8 mouse cellular contexts compared by ENCODE assay signal in the genomic region with DNA sequence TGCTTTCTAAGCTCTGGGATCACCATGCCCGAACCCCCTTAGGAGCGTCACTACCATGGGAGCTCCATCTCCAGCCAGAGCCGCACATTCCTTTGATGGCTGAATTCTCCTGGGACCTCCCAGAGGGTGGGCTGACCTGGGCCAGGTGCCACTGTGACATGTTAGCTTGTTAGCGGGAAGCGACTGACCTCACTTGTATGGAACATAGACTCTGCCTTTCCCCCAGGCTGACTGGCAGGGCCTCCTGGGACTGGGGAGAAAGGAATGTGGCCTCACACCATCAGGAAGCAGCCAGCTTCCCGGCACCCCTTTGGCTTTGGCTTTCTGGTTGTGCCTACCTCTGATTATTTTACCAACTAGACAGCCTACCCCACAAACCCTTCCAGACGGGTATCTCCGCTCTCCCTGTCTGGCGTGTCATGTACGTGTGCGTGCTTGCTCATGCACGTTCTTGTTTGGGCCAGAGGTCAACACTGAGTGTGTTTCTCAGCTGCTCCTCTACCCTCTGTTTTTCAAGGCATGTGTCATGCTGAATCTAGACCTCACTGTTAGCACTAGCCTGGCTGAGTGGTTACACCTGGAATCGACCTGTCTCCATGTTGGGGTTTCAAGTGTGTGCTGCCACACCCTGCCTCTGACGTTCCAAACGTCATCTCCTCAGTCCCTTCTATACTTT.
A peak's percentile ranks its signal among the peaks of the same experiment; 100 is the strongest.
DNase-seq lines count a peak whose midpoint lies in the region; ATAC-seq and TF ChIP-seq lines count a peak whose summit lies in the region.

No protein-coding gene starts in this region.

- H3K4me3 ChIP-seq in heart, embryonic 15.5 days = no peak overlapping the region
- H3K4me3 ChIP-seq in stomach, postnatal 0 days (ENCODE audit: low read depth, low read length) = no peak overlapping the region

- peaks cover 80% of the 10 kb centered on the region for H3K4me1 ChIP-seq in heart, embryonic 15.5 days (replicated peaks)
- peaks cover 21% of the 10 kb centered on the region for H3K4me1 ChIP-seq in stomach, postnatal 0 days (replicated peaks; ENCODE audit: control insufficient read depth, insufficient read depth)

- peak overlapping the region; percentile 91 for H3K27ac ChIP-seq in heart, embryonic 15.5 days
- peak overlapping the region; percentile 88 for H3K27ac ChIP-seq in stomach, postnatal 0 days (replicated peaks)

- no peak for TF ChIP-seq EP300 in stomach, postnatal 0 days (optimal IDR thresholded peaks at IDR 0.05)

- 0 out of 2 replicates have a peak, but pooled peaks cover 4% of the 10 kb centered on the region for H3K36me3 ChIP-seq in heart, embryonic 15.5 days
- peaks cover 4% of the 10 kb centered on the region; the same call in 1 of the 2 replicates for H3K36me3 ChIP-seq in stomach, postnatal 0 days (ENCODE audit: control insufficient read depth, insufficient read depth, low read length)

- H3K9me3 ChIP-seq in heart, embryonic 15.5 days (replicated peaks) = no peaks in the 10 kb centered on the region
- no peaks in the 10 kb centered on the region for H3K9me3 ChIP-seq in stomach, postnatal 0 days (ENCODE audit: control insufficient read depth, low read length)

- peak; percentile 28 for DNase-seq in lung, postnatal 10 days
- no peak for DNase-seq in lung, postnatal 25 days (ENCODE audit: low spot score)
- peak; percentile 43 to 44 for DNase-seq in kidney, postnatal 36 days
- peak; percentile 50 for DNase-seq in stomach, postnatal 0 days (ENCODE audit: low spot score)
- no peak for DNase-seq in layer of hippocampus, postnatal 10 days (ENCODE audit: low spot score in 2 of 2)
- DNase-seq in testis, postnatal 10 days (ENCODE audit: low spot score) = no peak
- no peak for DNase-seq in ovary, postnatal 14 days (ENCODE audit: low spot score)

- H3K4me2 ChIP-seq in heart, embryonic 15.5 days = no peak overlapping the region
- H3K4me2 ChIP-seq in stomach, postnatal 0 days (replicated peaks; ENCODE audit: low read depth) = no peak overlapping the region

- 0 out of 2 replicates have a peak overlapping the region, but pooled peaks have one; percentile 5 for H3K9ac ChIP-seq in heart, embryonic 15.5 days
- no peak overlapping the region for H3K9ac ChIP-seq in stomach, postnatal 0 days (ENCODE audit: low read length)

- no peaks in the 10 kb centered on the region for H3K27me3 ChIP-seq in heart, embryonic 15.5 days
- no peaks in the 10 kb centered on the region for H3K27me3 ChIP-seq in stomach, postnatal 0 days (ENCODE audit: control insufficient read depth, insufficient read depth, low read length)

- WGBS in heart, embryonic 15.5 days = 60% methylated on average over 15 of the region's 15 CpGs
- 53% methylated on average over 15 of the region's 15 CpGs for WGBS in stomach, postnatal 0 days

- TF ChIP-seq CTCF in stomach, postnatal 0 days (IDR thresholded peaks at IDR 0.05; ENCODE audit: low read depth) = no peak

- no peak for ATAC-seq in heart, embryonic 15.5 days (replicated peaks; ENCODE audit: insufficient number of reproducible peaks, insufficient read depth, low FRiP score, low read depth)
- ATAC-seq in stomach, postnatal 0 days (ENCODE audit: low FRiP score, low TSS enrichment) = peak; percentile 71

Comparison
In these comparisons a context has a peak if more than half of its experiments do, and no peak if none do; other contexts are left out.
1. DNase-seq: peak in lung, postnatal 10 days (single experiment), kidney, postnatal 36 days (2 of 2) and stomach, postnatal 0 days (single experiment); none in lung, postnatal 25 days (single experiment), layer of hippocampus, postnatal 10 days (0 of 2), testis, postnatal 10 days (single experiment) and ovary, postnatal 14 days (single experiment).